Mouse (Mus musculus): ENCODE results near the gene Tex28.
"Not testable (repeated sequence)": the region's sequence is repeated elsewhere in the genome, so short reads cannot be mapped to it uniquely, and the experiment has no call there.

The Tex28 gene

GRCm38 (mm10) chrX:74167738-74168137 is at the start of gene Tex28:
Gene Tex28, minus strand, starts transcription at chrX:74167838.
- TF ChIP-seq GATA4 (IDR thresholded peaks at IDR 0.05; ENCODE audit: insufficient replicate concordance, low read length) = no peak

- no peak for TF ChIP-seq GATA4 (IDR thresholded peaks at IDR 0.05; ENCODE audit: insufficient replicate concordance, low read length)
Observed at GRCm38 (mm10) chrX:74203556-74203955, 35.9 kb upstream of the Tex28 start.

- TF ChIP-seq GATA4 (IDR thresholded peaks at IDR 0.05; ENCODE audit: insufficient replicate concordance, low read length) = no peak
Observed at GRCm38 (mm10) chrX:74176959-74177358, 9.3 kb upstream of the Tex28 start, which contains the start of gene Tktl1. Gene Tktl1, plus strand, starts transcription at chrX:74177259.

- not testable (repeated sequence) for TF ChIP-seq GATA4 (IDR thresholded peaks at IDR 0.05; ENCODE audit: insufficient replicate concordance, low read length)
Observed at GRCm38 (mm10) chrX:74135263-74135662, 32.4 kb downstream of the Tex28 start, which contains the start of gene Mecp2. Gene Mecp2, minus strand, starts transcription at chrX:74135363.

- TF ChIP-seq GATA4 (IDR thresholded peaks at IDR 0.05; ENCODE audit: insufficient replicate concordance, low read length) = no peak
Observed at GRCm38 (mm10) chrX:74127164-74127563, 40.5 kb downstream of the Tex28 start, which contains the start of gene Opn1mw. Gene Opn1mw, plus strand, starts transcription at chrX:74127464.

- TF ChIP-seq GATA4 (IDR thresholded peaks at IDR 0.05; ENCODE audit: insufficient replicate concordance, low read length) = no peak
Observed at GRCm38 (mm10) chrX:74124975-74125374, 42.7 kb downstream of the Tex28 start.

- TF ChIP-seq GATA4 (IDR thresholded peaks at IDR 0.05; ENCODE audit: insufficient replicate concordance, low read length) = no peak
Observed at GRCm38 (mm10) chrX:74115511-74115910, 52.1 kb downstream of the Tex28 start.

GRCm38 (mm10) chrX:74114036-74114435 is 53.6 kb downstream of the Tex28 start:
- TF ChIP-seq GATA4 (IDR thresholded peaks at IDR 0.05; ENCODE audit: insufficient replicate concordance, low read length) = no peak

- no peak for TF ChIP-seq GATA4 (IDR thresholded peaks at IDR 0.05; ENCODE audit: insufficient replicate concordance, low read length)
Observed at GRCm38 (mm10) chrX:74108747-74109146, 58.9 kb downstream of the Tex28 start.

- TF ChIP-seq GATA4 (IDR thresholded peaks at IDR 0.05; ENCODE audit: insufficient replicate concordance, low read length) = no peak
Observed at GRCm38 (mm10) chrX:74105916-74106315, 61.7 kb downstream of the Tex28 start.

GRCm38 (mm10) chrX:74103457-74104188 is 64.0 kb downstream of the Tex28 start:
- TF ChIP-seq GATA4 (IDR thresholded peaks at IDR 0.05; ENCODE audit: insufficient replicate concordance, low read length) = no peak

Measured in liver, adult (tissue).